ENCODE assay signal across 23 mouse cellular contexts in the genomic region with DNA sequence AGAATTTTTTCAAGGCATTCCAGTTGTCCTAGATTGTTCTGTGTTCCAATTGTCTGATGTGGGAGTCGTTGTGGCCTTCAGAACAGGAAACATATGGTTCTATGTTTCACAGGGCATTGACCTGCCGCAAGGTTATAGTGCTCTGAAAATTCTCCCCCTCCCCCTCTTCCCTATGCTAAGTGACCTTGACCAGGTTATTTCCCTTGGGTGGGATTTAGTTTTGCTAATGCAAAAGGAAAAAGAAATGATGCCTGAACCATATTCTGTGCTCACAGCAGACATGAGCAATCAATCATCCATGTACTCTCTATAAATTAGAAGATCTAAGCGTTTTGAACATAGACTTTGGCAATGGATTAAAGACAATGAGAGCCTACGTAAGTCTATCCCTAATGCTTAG.
A peak's percentile ranks its signal among the peaks of the same experiment; 100 is the strongest.
DNase-seq lines count a peak whose midpoint lies in the region; ATAC-seq and TF ChIP-seq lines count a peak whose summit lies in the region.
"Had no signal": no experiment of that assay in that cellular context is flagged by ENCODE, and none has a peak within 500 bp of the region (broad histone marks: within the 10 kb centered on the region; RNA-seq: fewer than 3 reads in every experiment).

No protein-coding gene starts in this region.

- no peaks in the 10 kb centered on the region for H3K36me3 ChIP-seq in embryonic facial prominence, embryonic 11.5 days (replicated peaks; ENCODE audit: control insufficient read depth, insufficient read depth, low read depth, low read length)
- H3K36me3 ChIP-seq in embryonic facial prominence, embryonic 10.5 days (replicated peaks), result no peaks in the 10 kb centered on the region
- no peaks in the 10 kb centered on the region for H3K36me3 ChIP-seq in kidney, adult 2 months (ENCODE audit: control insufficient read depth, insufficient read depth, low read length)
- no peaks in the 10 kb centered on the region for H3K36me3 ChIP-seq in kidney, postnatal 0 days (ENCODE audit: insufficient read depth, low read length)
- no peaks in the 10 kb centered on the region for H3K36me3 ChIP-seq in CH12.LX (replicated peaks in 1 of 2; ENCODE audit: control insufficient read depth in 1 of 2, insufficient read depth in 1 of 2, low read length in 1 of 2)
- H3K36me3 ChIP-seq: embryonic facial prominence, embryonic 13.5 days; forebrain, embryonic 12.5 days; forebrain, embryonic 15.5 days; heart, embryonic 15.5 days; hindbrain, embryonic 10.5 days had no signal

- TF ChIP-seq CTCF in kidney, adult 2 months (conservative IDR thresholded peaks at IDR 0.05; ENCODE audit: insufficient read depth, insufficient read length, low read depth, low read length), result no peak
- no peak for TF ChIP-seq CTCF in kidney, postnatal 0 days (IDR thresholded peaks at IDR 0.05; ENCODE audit: low read depth)
- no peak for TF ChIP-seq CTCF in CH12.LX (conservative IDR thresholded peaks at IDR 0.05 in 1 of 2, IDR thresholded peaks at IDR 0.05 in 1 of 2; ENCODE audit: low read depth in 2 of 2, low read length in 2 of 2)

- no peak for TF ChIP-seq POLR2A in kidney, adult 2 months (IDR thresholded peaks at IDR 0.05; ENCODE audit: low read depth, low read length)
- TF ChIP-seq POLR2A in CH12.LX (IDR thresholded peaks at IDR 0.05; ENCODE audit: low read depth, low read length), result no peak

- WGBS in embryonic facial prominence, embryonic 11.5 days, result 43% methylated on average over 4 of the region's 4 CpGs
- WGBS in embryonic facial prominence, embryonic 10.5 days, result 54% methylated on average over 4 of the region's 4 CpGs
- 62% methylated on average over 4 of the region's 4 CpGs for WGBS in kidney, adult 2 months
- 44% methylated on average over 4 of the region's 4 CpGs for WGBS in kidney, postnatal 0 days

- H3K4me2 ChIP-seq in embryonic facial prominence, embryonic 11.5 days (ENCODE audit: low read depth, low read length), result no peak overlapping the region
- H3K4me2 ChIP-seq in kidney, postnatal 0 days (ENCODE audit: low read length), result no peak overlapping the region
- H3K4me2 ChIP-seq in CH12.LX (ENCODE audit: insufficient read depth, low read depth, poor library complexity, severe bottlenecking), result no peak overlapping the region
- H3K4me2 ChIP-seq: embryonic facial prominence, embryonic 13.5 days; forebrain, embryonic 12.5 days; forebrain, embryonic 15.5 days had no signal

- no peaks in the 10 kb centered on the region for H3K79me2 ChIP-seq in CH12.LX (replicated peaks; ENCODE audit: control insufficient read depth, extremely low read depth, insufficient read depth, poor library complexity, severe bottlenecking)

- peak; percentile 50 for DNase-seq in embryonic facial prominence, embryonic 11.5 days (ENCODE audit: low spot score)
- DNase-seq in embryonic facial prominence, embryonic 10.5 days (ENCODE audit: low spot score), result no peak
- no peak for DNase-seq in kidney, adult 2 months
- no peak for DNase-seq in kidney, postnatal 36 days
- DNase-seq in kidney, postnatal 0 days (ENCODE audit: low spot score), result no peak
- DNase-seq in kidney, adult 11 months, result no peak
- peak; percentile 17 for DNase-seq in CH12.LX (ENCODE audit: extremely low read depth)
- DNase-seq in gastrocnemius, postnatal 4 days (ENCODE audit: low spot score in 2 of 2), result no peak
- DNase-seq: adrenal gland, postnatal 25 days; cerebellum, adult 11-12 months; cerebellum, adult 8-10 months; cerebellum, postnatal 10 days; cerebellum, postnatal 36 days; gastrocnemius, postnatal 25 days; heart, postnatal 36 days had no signal

- no peak for TF ChIP-seq EP300 in CH12.LX (IDR thresholded peaks at IDR 0.05; ENCODE audit: low read length)

- in situ Hi-C loops in CH12.LX (cut with MboI; ENCODE audit: low pct_ligation_motif_present, low pct_unique_long_range_greater_than_20kb, low sequenced_read_pairs), result loop anchor here (5.0 to 25.0 kb wide), 2 partner anchors 142 to 297 kb away; no protein-coding TSS in a partner anchor

- H3K4me3 ChIP-seq in embryonic facial prominence, embryonic 11.5 days (ENCODE audit: low read depth, low read length), result no peak overlapping the region
- H3K4me3 ChIP-seq in embryonic facial prominence, embryonic 10.5 days, result no peak overlapping the region
- no peak overlapping the region for H3K4me3 ChIP-seq in kidney, adult 2 months (ENCODE audit: insufficient read depth, low read depth, low read length)
- H3K4me3 ChIP-seq in kidney, postnatal 0 days (replicated peaks; ENCODE audit: low read depth, low read length), result no peak overlapping the region
- no peak overlapping the region for H3K4me3 ChIP-seq in CH12.LX (replicated peaks in 1 of 3; ENCODE audit: low read depth in 2 of 3, low read length in 2 of 3, poor library complexity in 1 of 3)
- H3K4me3 ChIP-seq: embryonic facial prominence, embryonic 13.5 days; erythroblast, embryonic 14.5 days; forebrain, embryonic 12.5 days; forebrain, embryonic 15.5 days; heart, embryonic 15.5 days; hindbrain, embryonic 10.5 days had no signal

- dilution Hi-C loops in CH12.LX (cut with MboI; ENCODE audit: extremely low pct_ligation_motif_present, extremely low pct_unique_long_range_greater_than_20kb, low sequenced_read_pairs), result no loop called here

- no peak for TF ChIP-seq RAD21 in CH12.LX (IDR thresholded peaks at IDR 0.05; ENCODE audit: low read depth, low read length)

- H3K4me1 ChIP-seq in embryonic facial prominence, embryonic 11.5 days (ENCODE audit: control insufficient read depth, insufficient read depth, low read length), result no peaks in the 10 kb centered on the region
- peaks cover 16% of the 10 kb centered on the region for H3K4me1 ChIP-seq in embryonic facial prominence, embryonic 10.5 days
- H3K4me1 ChIP-seq in kidney, adult 2 months (ENCODE audit: control insufficient read depth, insufficient read depth, low read length), result peaks cover 6% of the 10 kb centered on the region
- H3K4me1 ChIP-seq in kidney, postnatal 0 days (replicated peaks; ENCODE audit: insufficient read depth, low read length), result 0 out of 2 replicates have a peak, but pooled peaks cover 3% of the 10 kb centered on the region
- H3K4me1 ChIP-seq in CH12.LX (ENCODE audit: control insufficient read depth in 1 of 2, insufficient read depth in 2 of 2), result peaks cover 0 to 4% of the 10 kb centered on the region in 2 experiments; a peak in 1 of 4 replicates
- H3K4me1 ChIP-seq: forebrain, embryonic 12.5 days; forebrain, embryonic 15.5 days had no signal

- H3K9ac ChIP-seq in embryonic facial prominence, embryonic 11.5 days (replicated peaks; ENCODE audit: low read length), result no peak overlapping the region
- no peak overlapping the region for H3K9ac ChIP-seq in kidney, postnatal 0 days (ENCODE audit: low read depth, low read length)
- H3K9ac ChIP-seq in CH12.LX (ENCODE audit: insufficient read depth, low read depth), result no peak overlapping the region
- H3K9ac ChIP-seq: embryonic facial prominence, embryonic 13.5 days; forebrain, embryonic 12.5 days; forebrain, embryonic 15.5 days; heart, embryonic 15.5 days; hindbrain, embryonic 14.5 days had no signal

- no peaks in the 10 kb centered on the region for H3K9me3 ChIP-seq in embryonic facial prominence, embryonic 11.5 days (replicated peaks; ENCODE audit: control insufficient read depth, low read length)
- no peaks in the 10 kb centered on the region for H3K9me3 ChIP-seq in embryonic facial prominence, embryonic 10.5 days
- no peaks in the 10 kb centered on the region for H3K9me3 ChIP-seq in kidney, postnatal 0 days (replicated peaks; ENCODE audit: low read length)
- H3K9me3 ChIP-seq in CH12.LX (replicated peaks; ENCODE audit: low read length), result no peaks in the 10 kb centered on the region
- H3K9me3 ChIP-seq: embryonic facial prominence, embryonic 13.5 days; forebrain, embryonic 12.5 days; forebrain, embryonic 15.5 days; heart, embryonic 15.5 days; hindbrain, embryonic 10.5 days had no signal

- no peak for ATAC-seq in embryonic facial prominence, embryonic 11.5 days (replicated peaks; ENCODE audit: insufficient number of reproducible peaks, low FRiP score, low TSS enrichment, low read depth)
- ATAC-seq in kidney, postnatal 0 days (replicated peaks; ENCODE audit: low FRiP score, low read depth), result no peak
- ATAC-seq: activated CD4-positive, CD25-positive, alpha-beta regulatory T cell, adult 4 months had no signal

- no peaks in the 10 kb centered on the region for H3K27me3 ChIP-seq in embryonic facial prominence, embryonic 11.5 days (ENCODE audit: control insufficient read depth, insufficient read depth, low read length)
- no peaks in the 10 kb centered on the region for H3K27me3 ChIP-seq in embryonic facial prominence, embryonic 10.5 days (replicated peaks; ENCODE audit: low read depth, poor library complexity, severe bottlenecking)
- no peaks in the 10 kb centered on the region for H3K27me3 ChIP-seq in kidney, adult 2 months (replicated peaks; ENCODE audit: control insufficient read depth, insufficient read depth, low read length)
- no peaks in the 10 kb centered on the region for H3K27me3 ChIP-seq in kidney, postnatal 0 days (ENCODE audit: insufficient read depth, low read length)
- H3K27me3 ChIP-seq in CH12.LX (replicated peaks), result no peaks in the 10 kb centered on the region
- H3K27me3 ChIP-seq: embryonic facial prominence, embryonic 13.5 days; forebrain, embryonic 15.5 days; heart, embryonic 15.5 days had no signal

- no peak overlapping the region for H3K27ac ChIP-seq in embryonic facial prominence, embryonic 11.5 days (replicated peaks; ENCODE audit: low read depth, low read length)
- no peak overlapping the region for H3K27ac ChIP-seq in embryonic facial prominence, embryonic 10.5 days (replicated peaks)
- H3K27ac ChIP-seq in kidney, adult 2 months (ENCODE audit: insufficient read depth, low read depth, low read length), result peak overlapping the region; percentile 44; the same call in 1 of the 2 replicates
- 0 out of 2 replicates have a peak overlapping the region, but pooled peaks have one; percentile 62 for H3K27ac ChIP-seq in kidney, postnatal 0 days
- no peak overlapping the region for H3K27ac ChIP-seq in CH12.LX (ENCODE audit: insufficient read depth, low read depth)
- H3K27ac ChIP-seq: embryonic facial prominence, embryonic 13.5 days; forebrain, embryonic 12.5 days; forebrain, embryonic 15.5 days; heart, embryonic 15.5 days; hindbrain, embryonic 10.5 days; hindbrain, embryonic 14.5 days had no signal

TF ChIP-seq in CH12.LX, 34 proteins besides CTCF, POLR2A, EP300 and RAD21:
- TF ChIP-seq USF1 (IDR thresholded peaks at IDR 0.05; ENCODE audit: low read depth, low read length), result no peak
- no peak for TF ChIP-seq MAZ (IDR thresholded peaks at IDR 0.05; ENCODE audit: low read depth, low read length)
- TF ChIP-seq SMC3 (IDR thresholded peaks at IDR 0.05; ENCODE audit: low read depth, low read length), result no peak

Comparison
In these comparisons a context has a peak if more than half of its experiments do, and no peak if none do; other contexts are left out.
1. DNase-seq: peak in embryonic facial prominence, embryonic 11.5 days (single experiment) and CH12.LX (single experiment); none in embryonic facial prominence, embryonic 10.5 days (single experiment), kidney, adult 2 months (single experiment), kidney, postnatal 36 days (0 of 2), kidney, postnatal 0 days (single experiment), kidney, adult 11 months (single experiment) and gastrocnemius, postnatal 4 days (0 of 2).
2. H3K27ac ChIP-seq: peak in kidney, adult 2 months (single experiment) and kidney, postnatal 0 days (single experiment); none in embryonic facial prominence, embryonic 11.5 days (single experiment), embryonic facial prominence, embryonic 10.5 days (single experiment) and CH12.LX (single experiment).